Mouse (Mus musculus): ENCODE data around the gene Cntd1. TPM values are rescaled to one million over a fixed set of nuclear protein-coding genes. Genes with fewer than 3 reads are reported as not detected.

The Cntd1 gene
- total RNA-seq (2021), result 0.44 and 0.86 TPM in 2 replicates
- long read RNA-seq, experiment 1, partial matches to known transcripts, result 0 of 3 reads
- long read RNA-seq, experiment 1, other reads (novel, unspliced or antisense), result 3 of 3 reads
- long read RNA-seq, experiment 2, partial matches to known transcripts, result 1 of 4 reads
- long read RNA-seq, experiment 2, other reads (novel, unspliced or antisense), result 1 of 4 reads

GRCm38 (mm10) chr11:101278223-101279192 is at the start of gene Cntd1, which contains the start of gene Coa3:
Cntd1 (plus strand) TSS chr11:101279012.
Coa3 (minus strand) TSS chr11:101279114.
- DNase-seq, result peak; percentile 89

GRCm38 (mm10) chr11:101229361-101229900 is 49.4 kb upstream of the Cntd1 start:
- DNase-seq, result peak; percentile 81

GRCm38 (mm10) chr11:101230061-101230511 is 48.7 kb upstream of the Cntd1 start:
- DNase-seq, result peak; percentile 49

GRCm38 (mm10) chr11:101230526-101230925 is 48.3 kb upstream of the Cntd1 start:
- peak; percentile 8 for DNase-seq

DNA sequence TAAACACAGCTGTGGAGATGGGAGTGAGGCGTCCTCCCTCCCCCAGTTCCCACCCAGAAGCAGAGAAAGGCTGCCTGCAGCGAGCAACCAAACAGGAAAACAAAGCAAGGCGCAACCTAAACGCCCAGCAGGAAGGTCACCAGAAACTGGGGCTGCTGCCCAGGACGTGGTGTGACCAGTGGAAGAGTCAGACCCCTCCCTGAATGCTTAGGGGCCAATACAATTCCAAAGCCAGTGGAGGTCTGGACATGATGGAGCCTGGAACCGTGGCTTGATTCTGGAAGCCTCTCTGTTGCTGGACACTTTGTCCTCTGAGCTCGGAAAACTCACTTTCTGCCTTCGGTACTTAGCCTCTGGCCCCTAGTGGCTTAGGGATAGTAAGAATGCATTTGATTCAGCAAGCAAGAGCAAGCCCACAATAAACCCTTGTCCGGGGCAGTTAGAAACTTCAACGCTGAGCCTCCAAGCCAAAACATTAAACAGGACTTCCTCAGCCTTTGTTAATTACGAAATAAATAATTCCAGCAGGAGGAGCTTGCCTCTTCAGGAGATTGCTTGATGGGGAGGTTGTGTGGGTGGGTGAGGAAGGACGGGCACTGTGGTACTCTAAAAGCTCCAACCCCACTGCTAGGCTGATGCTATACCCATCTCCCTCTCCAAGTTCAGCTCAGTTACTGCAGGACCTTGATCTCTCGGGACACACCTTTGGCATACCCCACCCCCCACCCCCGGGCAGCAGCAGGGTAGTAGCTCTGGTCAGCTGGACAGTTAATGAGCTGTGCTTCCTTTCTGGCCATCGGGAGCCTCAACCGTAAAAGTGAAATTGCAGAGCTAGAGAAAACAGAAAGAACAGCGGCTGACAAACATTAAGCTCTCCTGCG is 47.6 kb upstream of the Cntd1 start:
- DNase-seq, result peak; percentile 71

DNA sequence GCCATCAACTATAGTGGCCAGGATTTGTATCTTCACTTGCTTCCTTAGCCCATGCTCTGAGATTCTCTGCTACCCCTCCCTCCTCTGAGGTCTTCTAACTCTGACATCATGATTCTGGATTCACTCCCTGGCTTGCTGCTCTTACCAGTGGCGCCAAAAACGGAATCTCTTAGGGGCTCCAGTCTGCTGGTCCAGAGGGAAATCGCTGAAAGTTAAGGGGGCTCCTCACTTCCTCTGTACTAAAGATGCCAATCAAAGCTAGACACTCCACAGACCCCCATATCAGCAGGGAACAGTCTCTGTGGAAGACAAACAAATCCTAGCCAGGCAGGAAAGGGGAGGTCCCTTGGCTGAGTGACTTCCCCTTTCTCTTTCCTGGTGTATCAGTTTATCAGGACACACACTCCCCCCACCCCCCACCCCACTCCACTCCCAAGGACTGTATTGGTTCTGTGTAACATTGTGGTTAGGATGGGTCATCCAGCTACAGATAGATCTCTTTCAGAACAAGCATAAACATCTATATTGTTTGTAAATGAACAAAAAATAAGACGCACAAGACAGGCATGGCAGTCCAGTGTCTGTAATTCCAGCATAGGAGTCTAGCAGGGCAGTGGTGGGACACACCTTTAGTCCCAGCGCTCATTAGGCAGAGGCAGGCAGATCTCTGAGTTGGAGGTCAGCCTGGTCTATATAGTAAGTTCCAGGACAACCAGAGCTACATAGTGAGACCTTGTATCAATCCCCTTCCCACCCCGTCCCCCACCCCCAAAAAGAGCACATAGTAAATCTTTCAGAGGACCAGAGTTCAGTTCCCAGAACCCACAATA is 46.6 kb upstream of the Cntd1 start:
- DNase-seq, result peak; percentile 28

GRCm38 (mm10) chr11:101233240-101233639 is 45.6 kb upstream of the Cntd1 start:
- no peak for DNase-seq

GRCm38 (mm10) chr11:101234124-101234523 is 44.7 kb upstream of the Cntd1 start:
- DNase-seq, result no peak

DNA sequence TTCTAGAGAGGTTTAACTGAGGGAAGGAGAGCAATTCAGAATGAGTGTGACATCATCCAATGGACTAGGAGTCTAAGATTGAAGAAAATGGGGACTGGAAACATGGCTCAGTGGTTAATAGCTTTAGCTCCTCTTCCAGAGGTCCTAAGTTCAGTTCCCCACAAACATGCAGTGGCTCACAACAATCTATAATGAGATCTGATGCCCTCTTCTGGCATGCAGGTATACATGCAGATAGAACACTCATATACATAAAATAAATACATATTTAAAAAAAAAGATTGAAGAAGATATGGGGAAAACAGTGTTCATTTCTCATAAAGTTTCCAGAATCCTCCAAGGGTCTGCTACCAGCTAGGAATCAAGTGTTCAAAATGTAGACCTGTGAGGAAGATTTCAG is 43.4 kb upstream of the Cntd1 start:
- no peak for DNase-seq

DNA sequence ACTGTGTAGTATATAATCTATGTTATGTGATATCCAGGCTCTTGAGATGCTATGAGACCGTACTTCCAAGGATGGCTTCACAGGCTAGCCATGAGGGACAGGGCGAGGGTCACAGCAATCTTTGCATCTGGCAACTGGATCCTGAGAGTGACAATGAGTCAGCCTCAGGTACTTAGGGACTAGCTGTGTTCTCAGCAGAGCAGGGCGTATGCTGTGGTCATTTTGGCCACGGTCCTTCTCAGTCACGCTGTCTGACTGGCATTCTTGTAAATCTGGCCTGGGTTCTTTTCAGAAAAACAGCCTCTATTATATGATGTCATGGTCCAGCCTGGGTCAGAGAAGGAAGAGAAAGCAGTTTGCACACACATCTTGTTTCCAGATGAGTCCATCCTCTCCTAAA is 42.0 kb upstream of the Cntd1 start:
- DNase-seq, result no peak

- no peak for DNase-seq
Observed at GRCm38 (mm10) chr11:101238071-101238647, 40.7 kb upstream of the Cntd1 start.

GRCm38 (mm10) chr11:101245071-101245470 is 33.7 kb upstream of the Cntd1 start:
- DNase-seq, result peak; percentile 49

- peak; percentile 72 for DNase-seq
Observed at GRCm38 (mm10) chr11:101245855-101246701, 32.7 kb upstream of the Cntd1 start, which contains the start of gene Ramp2. Ramp2 (plus strand) TSS chr11:101246028.

DNA sequence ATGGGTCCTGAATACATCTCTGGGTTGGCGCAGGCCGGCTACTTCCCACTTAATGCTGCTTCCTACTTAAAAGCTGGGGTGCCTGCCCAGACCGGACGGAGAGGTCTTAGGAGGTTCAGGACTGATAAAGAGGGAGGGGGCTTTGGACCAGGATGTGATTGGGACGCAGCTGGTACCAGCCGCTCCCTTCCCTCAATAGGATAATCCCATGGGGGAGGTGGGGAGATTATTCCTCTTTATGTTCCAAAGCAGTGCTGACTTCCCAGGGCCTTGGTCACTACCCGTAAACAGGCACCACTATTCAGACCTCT is 32.2 kb upstream of the Cntd1 start:
- DNase-seq, result no peak

DNA sequence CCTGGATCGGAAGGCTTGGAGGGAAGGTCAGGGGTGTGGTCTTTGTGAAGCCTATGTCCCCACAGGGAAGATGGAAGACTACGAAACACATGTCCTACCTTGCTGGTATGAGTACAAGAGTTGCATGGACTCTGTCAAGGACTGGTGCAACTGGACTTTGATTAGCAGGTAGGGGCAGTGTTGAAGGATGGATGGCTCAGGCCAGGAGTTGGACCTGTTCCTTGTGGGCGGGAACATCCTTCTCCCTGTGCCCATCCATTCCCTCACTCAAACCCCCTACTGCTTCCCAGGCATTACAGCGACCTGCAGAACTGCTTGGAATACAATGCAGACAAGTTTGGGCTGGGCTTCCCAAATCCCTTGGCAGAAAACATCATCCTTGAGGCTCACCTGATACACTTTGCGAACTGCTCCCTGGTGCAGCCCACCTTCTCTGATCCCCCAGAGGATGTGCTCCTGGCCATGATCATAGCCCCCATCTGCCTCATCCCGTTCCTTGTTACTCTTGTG is 31.2 kb upstream of the Cntd1 start:
- no peak for DNase-seq

DNA sequence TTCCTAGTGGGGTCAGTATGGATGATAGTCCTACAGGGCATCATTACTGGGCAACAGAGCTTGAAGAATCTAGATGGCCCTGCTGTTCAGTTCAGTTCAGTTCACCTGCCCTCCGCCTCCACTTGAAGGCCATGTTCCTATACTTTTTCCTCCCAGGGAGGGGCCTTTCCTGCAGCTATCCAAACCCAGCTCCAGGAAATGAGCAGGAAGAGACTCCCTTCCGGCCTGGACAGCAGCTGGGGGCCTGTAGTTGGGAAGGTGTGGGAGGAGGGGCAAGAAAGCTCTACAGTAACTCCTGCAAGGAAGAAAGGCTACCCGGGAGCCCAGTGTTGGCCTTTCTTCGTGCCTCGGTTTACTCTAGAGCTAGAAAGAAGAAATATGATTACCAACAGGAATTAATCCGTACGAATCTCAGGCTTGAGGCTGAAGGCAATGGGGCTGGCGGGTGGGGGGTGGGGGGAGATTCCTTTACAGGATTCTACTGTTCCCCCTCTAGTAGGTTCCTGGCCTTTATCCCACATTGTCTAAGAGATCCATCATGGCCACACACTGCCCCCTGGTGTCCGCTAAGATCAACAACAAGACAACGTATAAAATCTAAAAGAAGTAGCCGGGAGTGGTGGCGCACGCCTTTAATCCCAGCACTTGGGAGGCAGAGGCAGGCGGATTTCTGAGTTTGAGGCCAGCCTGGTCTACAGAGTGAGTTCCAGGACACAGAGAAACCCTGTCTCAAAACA is 30.4 kb upstream of the Cntd1 start:
- DNase-seq, result peak; percentile 74

- DNase-seq, result no peak
Observed at GRCm38 (mm10) chr11:101251031-101251430, 27.8 kb upstream of the Cntd1 start.

DNA sequence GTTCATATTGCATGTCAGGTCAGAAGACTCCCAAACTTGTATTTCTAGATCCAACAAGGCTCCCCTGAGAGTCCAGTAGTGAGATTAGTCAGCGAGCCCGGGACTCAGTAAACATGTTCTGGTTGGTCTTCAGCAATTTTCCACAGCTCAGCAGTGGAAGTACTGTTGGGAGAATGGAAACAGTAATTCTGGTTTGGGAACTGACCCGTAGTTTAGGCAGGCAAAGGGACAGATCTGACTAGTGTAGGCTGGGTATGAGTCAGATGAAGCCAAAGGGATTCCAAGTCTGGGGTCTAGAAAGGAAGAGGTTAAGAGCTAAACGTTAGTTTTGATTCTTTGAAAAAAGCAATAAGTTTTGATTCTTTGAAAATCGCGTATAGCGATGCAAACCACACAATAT is 25.9 kb upstream of the Cntd1 start:
- DNase-seq, result peak; percentile 22
